Mouse (Mus musculus): Measurements from ENCODE around the gene Fgf12.

Fgf12 gene

DNA sequence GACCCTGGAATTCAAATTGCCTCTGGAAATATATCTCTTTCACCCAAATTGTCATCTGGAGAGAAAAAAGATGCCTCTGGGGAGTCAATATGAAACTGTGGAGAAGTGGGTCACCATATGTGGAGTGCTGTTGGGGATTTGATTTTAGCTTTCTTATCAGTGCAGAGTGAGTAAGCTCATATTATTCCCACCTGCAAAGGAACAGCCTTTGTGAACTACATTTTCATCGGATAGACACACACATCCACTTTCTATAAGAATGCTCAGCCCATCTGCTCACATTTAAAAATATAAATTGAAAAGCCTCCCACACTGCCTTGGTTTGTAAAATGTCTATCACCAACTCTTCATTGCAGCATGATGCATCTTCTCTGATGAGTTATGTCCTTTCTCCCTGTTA, 149.7 kb downstream of the Fgf12 start:
- no peak for DNase-seq

DNA sequence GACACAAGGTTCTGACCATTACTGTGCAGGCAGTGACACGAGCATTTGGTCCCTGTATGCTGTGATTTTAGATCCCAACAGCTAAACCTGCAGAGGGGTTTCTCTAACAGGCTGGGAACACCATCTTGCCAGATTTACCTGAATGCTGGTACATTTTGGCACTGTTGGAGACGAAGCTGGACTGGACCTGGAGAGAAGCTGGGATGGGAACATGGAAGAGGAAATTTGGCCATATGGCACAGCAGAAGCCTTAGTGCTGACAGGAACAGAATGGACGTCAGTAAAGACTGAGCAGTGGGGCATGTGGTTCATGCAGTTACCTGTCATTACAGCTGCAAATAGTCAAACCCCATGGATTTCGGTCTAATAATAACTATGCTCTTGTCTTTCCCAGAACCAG, 151.1 kb downstream of the Fgf12 start:
- DNase-seq, result no peak

DNA sequence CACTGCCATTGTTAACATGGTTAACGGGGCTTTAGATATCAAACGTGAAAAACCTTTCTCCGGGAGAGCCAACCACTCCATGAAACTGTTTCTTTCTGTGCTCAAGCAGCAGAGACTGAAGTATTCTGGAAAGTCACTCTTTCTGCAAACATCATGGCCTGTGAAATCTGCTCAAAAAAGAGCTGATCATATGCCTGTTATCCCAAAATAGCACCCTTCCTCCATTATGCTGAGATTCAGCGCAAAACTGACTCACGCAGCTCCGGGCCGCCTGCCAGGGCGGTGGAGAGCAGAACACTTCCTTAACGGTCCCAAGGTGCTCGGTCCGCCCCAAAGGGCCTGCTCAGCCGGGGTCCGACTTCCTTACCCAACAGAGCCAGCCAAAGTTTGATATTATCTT, 156.8 kb downstream of the Fgf12 start:
- DNase-seq, result no peak

DNA sequence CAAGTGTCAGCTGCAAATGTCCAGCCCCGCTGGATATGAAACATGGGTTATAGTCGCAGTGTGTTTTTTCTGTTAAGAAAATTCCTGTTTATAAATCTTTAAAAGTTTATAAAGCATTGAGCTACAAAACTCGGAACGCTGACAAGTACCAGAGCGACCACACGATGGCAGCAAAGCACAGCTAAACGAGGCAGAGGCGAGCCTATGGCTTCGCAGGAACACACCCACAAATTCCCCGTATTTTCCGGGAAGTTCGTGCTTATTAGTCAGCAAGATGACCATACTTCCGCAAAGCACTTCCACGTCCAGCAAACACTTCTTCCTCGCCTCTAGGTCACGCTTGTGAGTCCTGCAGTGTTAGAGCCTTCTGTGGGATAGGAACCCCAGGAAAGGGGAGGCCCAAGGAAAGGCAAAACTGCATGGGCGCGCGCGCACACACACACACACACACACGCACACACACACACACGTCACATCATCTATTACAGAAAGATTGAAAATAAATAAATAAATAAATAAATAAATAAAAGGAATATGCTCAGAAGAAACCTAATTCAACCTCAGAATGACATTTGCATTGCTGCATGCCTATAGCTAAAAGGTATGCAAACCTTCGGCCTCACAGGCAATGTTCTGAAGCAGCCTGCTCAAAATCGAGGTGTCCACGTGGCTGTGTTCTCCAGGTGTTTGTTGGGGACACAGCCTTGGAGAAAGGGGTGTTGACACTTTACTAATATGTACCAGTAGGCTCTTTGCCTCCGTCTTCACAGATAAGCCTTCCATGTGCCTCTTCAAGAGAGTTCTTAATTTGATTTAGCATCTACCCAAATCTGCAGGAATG, 159.6 kb downstream of the Fgf12 start:
- DNase-seq, result peak; percentile 57 to 68

DNA sequence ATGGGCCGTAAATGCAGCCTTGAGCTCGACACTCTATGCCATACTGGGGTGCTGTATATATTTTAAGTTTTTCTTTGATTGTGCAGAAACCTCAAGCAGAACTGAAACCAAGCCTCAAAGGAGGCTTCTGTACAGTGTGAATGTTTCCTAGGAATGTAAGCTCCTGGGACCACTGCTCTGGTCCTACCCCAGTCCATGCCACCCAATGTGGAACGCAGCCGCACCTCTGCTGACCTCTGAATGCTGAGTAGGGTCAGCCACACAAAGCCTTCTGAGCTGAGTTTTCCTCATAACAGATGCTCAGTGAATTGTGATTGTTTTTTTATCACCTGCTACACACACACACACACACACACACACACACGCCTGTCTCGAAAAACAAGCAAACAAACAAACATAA, 160.4 kb downstream of the Fgf12 start:
- no peak for DNase-seq

DNA sequence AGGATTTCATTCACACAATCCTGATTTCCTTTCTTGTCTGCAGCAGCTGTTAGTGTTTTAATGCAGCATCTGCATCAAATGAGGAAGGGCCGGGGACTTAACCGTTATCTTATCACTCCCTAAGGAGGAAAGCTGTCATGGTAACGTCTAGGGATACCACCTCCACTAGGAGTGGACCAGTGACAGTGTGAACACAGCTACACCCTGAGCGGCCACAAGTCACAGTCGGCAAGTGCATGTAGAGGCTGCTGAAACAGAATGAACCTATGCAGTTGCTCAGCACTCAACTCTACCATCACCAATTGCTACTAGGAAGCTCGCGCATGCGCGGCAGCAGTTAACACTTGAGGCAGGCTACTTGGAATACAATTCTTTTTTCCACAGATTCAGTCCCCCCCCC, 161.3 kb downstream of the Fgf12 start:
- DNase-seq, result no peak

DNA sequence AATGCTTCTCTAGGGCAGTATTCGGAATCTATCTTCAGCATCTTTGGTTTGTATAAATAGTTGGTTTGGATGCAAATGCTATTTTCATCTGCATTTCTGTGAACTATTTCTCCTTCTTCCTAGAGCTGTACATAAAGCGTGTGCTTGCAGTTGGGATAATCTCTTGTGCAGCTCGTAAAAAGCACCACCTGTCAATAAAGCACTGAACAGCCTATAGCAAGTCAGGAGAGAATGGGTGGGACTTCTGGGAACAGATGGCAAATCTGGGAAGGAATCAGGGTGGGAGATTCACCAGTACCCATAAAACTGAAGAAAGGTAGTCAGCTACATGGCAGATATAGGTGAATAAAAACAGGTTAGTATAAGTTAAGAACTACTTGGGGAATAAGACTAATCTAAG, 180.7 kb downstream of the Fgf12 start:
- DNase-seq, result no peak

DNA sequence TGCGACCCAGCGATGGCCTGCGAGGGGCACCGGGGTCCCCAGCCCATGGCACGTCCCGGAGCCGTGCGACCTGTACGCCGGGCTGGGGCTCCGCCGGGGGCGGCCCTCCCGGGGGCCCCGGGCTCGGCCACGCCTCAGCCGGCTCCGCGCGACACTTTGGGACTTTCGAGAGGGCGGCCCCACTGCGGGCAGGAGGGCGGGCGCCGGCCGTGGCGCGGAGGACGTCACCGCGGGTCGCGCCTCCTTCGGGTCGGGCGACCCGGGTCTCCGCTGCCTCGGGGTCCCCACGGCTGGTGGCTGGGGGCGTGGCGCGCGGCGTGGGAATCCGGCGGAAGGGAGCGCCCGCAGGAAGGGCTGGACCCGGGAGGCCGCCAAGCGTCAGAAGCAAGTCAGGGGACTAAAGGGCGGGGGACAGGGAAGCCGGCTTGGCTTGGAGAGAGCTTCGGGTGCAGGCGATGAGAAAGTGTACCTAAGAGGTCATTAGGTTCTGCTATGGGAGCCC, 188.1 kb downstream of the Fgf12 start:
- peak in 1 of 2 experiments; percentile 20 for DNase-seq

DNA sequence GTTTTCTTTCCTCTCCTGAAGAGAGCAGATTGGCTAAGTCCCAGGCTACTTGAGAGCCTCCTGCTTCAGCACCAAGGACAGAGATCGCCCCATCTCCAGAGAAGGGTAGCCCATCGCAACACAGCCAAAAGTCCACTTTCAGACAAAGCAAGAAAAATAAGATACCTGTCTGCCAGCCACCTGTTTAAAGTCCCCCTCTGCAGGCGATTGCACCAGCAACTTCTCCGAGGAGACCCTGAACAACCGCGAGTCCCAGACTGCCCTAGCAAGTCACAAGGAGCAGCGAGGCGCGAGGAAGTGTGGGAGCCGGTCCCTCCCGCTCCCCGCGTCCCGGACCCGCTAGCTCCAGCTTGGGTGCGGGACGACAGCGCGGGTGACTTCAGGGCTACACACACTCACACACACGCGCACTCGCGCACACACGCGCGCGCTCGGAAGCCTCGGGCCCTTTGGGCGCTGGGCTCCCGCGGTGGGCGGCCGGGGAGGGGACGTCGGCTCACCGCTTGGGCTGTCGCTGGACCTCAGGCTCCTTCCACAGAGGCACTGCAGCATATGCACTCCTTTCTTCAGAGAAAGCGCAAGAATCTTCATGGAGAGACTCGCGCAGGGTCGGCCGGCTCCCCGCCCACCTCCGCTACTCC, 188.7 kb downstream of the Fgf12 start:
- DNase-seq, result peak; percentile 24 to 36

DNA sequence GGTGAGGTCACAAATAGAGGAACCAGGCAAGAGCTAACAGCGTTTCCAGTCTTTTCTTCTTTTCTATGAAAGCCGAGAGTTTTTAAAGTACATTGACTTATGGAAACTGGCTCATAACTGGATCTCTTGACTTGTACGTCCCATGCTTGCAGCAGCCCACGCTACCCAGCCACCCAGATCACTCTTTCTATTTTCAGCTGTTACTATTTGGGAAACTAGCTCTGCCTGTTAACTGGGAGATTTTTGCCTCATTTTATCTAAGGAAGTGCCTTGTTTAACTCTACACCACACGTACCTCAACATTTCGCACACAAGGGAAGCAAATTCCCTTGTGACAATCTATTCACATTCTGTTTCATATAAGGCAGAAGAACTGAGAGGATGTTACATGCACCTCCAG, 190.0 kb downstream of the Fgf12 start:
- no peak for DNase-seq

DNA sequence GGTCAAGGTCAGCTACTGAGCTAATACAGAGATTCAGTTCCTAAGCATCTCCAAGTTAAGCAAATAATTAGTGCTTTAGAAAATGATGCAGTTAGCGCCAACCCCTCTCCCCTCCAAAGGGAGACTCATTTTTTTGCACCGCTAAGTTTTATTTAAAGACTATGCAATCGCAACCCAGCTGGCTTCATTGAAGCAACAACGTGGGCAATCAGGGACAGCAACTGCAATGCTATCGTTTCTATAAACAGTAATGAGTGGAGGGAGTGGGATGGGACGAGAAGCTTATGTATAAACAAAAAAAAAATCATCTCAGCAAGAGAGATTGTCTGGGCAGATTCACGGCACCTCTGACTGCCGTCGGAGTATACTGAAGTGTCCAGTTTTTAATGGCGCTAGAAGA, 197.6 kb downstream of the Fgf12 start:
- no peak for DNase-seq

DNA sequence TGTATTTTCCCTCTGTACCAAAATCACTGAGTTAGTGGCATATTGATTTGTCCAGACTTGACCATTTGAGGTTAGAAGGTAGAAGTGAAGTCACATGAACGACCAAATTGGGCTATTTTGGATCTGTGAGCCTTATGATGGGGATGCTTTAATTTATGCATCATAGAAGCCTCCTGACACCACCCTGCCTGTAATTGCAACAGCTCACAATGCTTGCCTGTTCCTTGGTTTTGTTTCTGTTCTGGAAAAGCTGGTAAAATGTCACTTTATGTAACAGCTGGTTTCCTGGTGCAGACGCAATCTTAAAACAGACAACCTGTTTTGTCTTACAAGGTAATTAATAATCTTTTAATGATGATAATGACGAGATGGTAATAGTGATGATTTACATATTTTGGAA, 213.4 kb downstream of the Fgf12 start:
- DNase-seq, result no peak

DNA sequence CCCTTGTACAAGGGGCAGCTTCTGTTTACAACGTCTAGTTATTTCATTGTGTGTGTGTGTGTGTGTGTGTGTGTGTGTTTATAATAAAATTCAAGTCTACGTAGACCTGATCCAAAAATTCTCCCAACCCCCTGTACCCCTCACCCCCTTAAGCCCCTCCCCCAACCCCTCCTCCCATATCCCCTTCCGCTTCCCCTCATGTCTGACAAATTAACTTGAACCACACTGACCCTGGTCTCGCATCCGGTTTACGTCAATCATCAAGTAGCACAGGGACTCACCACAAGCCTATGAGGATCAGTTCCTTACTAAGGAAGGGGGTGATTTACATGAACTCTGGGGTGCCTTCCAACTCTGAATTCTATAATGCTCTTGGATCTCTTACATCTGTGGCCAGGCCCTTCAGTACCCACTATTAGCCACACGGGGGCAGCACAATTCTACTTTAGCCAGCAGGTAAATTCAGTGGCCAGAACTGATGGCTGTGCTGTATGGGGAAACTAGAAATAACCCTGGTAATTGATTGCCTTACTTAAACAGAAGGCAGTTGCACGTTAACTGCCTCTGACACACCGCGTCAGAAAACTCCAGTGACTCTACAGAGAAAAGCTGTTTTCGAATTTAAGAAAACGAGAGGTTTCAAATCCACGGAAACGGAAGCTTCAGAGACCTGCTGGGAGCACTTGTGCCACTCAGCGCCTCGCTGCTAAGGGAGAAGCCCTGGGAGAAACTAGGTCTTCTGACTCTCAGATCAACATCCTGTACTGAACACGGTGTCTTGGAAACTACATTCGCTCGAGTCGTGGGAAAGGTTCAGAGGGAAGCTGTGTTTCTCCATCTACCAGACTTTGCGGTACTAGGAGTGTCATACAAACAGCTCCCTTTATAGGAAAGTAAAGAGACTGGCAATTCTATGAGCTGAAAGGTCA, 235.0 kb downstream of the Fgf12 start:
- DNase-seq, result peak; percentile 49 to 65

DNA sequence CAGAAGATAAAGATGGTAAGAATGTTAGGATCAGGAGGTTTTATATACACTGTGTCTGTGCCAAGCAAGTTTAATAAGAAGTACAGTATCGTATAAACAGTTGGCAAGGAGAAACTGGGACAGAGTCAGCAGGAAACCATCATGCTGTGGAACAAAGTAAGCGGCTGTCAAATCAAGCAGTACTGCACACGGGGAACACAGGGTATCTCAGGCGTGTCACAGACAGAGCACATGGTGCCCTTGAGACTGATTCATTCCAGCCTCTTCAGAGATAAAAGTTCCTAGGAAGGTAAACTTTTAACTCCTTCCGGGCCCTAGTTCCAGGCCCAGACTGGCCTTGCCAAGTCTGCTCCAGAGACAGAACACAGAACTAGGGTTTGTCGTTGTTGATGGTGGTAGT, 240.4 kb downstream of the Fgf12 start:
- DNase-seq, result no peak

DNA sequence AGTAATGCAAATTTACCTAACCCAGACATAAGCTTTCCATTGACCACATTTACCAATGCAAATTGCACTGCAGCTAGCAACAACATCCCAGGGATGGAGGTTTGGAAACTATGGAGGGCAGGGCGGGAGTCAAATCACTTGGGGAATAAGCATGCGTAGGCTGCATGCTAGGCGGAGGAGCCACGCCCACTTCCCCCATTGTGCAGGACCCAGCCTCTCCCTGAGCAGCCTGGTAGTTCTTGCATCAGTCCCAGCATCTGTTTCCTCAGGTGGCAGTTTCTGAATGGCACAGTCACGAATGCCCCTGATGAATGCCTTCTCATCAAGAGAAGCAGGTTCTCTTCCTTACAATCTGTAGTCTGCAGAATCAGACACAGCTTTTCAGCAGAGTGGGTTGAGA, 241.5 kb downstream of the Fgf12 start:
- no peak for DNase-seq

DNA sequence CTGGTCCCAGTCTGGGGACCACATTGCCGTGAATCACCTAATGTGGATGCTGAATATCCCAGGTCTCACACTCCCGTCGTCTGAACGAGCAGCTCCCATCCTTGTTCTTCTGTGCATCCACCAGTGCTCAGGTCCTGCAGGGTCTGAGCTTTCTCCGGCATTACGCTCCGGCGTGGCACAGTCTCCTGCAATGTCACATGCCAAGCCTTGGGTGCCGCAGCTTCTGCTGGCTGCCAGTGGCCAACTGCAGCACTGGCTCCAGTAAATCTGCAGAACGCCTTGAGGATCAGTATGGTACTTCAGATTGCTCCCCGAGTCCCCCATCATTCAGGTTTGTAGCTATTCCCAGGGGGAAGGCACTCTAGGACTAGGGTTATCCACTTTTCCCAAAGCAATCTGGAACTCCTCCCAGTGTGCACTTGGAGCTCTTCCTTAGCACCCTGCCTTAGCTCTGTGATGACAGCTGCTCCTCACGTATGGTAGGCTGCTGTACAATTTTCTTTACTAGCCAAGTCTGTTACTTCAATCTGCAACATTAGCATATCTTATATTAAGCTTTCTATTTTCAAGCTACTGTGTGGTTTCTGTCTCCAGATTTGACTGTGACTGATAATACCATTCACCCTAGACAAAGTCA, 254.8 kb downstream of the Fgf12 start:
- no peak for DNase-seq

DNA sequence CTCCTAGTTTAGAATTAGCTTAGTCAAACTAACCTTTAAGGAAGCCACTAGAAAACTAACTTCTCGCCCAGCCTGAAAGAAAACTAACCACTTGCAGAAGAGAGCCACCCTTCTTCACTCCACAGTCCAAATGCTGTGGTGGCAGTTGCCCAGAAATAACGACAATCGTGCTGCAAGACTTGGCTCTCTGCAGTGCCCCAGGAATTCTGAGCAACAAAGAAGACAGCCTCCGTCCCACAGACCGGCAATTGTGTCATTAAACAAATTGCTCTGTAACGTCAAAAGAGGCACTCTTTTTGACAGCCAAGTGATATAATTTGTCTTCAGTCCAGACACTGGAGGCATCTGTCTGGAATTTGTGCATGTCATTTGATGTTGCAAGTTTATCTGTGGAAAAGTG, 261.2 kb downstream of the Fgf12 start:
- peak; percentile 5 to 37 for DNase-seq

DNA sequence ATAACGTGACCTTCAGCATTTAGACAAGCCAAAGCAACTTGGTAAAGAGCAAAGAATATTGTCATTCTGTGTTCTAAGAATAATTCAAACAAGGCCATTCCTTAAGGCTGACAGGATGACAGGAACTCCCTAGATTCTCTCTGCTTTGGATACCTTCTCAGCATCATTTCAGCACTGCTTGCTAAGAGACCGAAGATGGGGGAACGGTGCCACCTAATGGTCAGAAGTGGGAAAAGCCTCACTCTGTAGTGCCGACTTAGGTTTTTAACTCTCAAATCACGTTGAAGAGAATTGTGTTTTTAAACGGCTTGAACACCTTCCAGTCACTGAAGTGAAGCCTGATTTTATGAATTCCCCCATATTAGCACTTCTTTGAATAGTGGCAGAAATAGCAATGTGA, 262.4 kb downstream of the Fgf12 start:
- DNase-seq, result peak; percentile 23 to 62

DNA sequence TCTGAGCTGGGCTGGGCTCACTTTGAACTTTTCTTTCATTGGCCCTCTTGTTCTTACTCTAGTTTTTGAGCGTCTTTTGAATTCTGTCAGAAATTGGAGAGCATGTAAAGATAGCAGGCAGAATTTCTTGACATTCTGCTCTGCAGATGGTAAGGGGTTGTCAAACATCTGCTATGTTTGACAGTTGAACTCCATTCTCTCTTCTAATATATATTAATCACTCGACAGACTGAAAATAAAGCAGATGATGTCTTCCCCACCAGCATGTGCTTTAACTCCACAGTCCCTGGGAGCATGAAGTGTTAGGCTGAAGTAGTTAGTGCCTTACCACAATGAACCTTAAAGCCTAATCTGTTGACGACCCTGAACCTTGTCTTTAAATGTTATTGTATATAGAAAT, 267.9 kb downstream of the Fgf12 start:
- no peak for DNase-seq

DNA sequence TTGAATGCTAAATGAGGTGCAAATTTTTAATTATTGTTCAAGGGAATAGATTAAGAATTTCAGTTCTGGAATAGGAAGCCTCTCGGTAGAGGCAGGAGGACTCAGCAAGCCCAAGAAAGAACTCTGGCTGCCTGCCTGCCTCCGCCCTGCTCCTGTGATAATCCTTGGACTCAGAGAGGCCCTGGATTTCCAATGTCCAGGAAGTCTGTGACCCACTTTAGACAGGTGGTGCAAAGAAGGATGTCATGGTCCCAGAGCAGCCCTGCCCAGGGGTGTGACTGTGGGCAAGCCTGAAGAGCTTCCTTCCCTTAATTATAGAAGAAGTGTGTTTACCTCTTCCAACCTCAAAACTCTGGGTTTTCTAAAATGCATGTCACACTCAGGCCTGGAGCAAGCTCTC, 273.8 kb downstream of the Fgf12 start:
- no peak for DNase-seq

DNA sequence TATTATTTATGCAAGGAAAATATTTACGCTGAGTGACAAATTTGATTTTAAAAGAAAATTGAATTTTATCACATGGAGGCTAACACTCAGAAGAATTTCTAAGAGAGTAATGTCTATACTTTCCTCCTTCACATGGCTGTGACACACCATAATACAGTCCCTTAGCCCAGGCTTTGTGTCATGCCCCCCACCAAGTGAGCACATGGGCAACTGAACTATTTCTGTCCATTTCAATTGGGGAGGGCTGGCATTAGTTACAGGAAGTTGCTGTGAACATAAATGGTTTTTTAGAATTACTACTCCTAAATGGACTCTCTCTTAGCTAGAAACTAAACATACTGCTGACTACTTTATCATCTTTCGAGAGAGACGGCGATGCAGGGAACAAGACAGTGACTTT, 276.2 kb downstream of the Fgf12 start:
- DNase-seq, result no peak

DNA sequence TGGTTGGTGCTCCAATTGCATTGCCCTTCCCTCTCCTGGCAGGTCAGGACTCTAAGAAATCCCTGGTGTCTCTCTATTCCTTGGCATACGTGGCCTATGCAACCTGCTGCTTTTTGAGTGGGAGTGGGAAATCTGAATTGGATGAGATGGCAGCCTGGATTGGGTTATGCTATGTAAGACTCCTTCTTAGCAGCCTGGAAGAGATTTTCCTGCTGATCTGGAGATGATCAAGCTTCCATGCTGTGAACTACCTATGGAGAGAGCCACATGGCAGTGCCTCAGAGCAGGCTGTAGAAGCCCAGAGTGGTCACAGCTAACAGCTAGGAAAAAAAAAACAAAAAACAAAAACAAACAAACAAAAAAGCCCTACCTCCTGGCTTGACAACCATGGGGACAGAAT, 277.3 kb downstream of the Fgf12 start:
- DNase-seq, result no peak

DNA sequence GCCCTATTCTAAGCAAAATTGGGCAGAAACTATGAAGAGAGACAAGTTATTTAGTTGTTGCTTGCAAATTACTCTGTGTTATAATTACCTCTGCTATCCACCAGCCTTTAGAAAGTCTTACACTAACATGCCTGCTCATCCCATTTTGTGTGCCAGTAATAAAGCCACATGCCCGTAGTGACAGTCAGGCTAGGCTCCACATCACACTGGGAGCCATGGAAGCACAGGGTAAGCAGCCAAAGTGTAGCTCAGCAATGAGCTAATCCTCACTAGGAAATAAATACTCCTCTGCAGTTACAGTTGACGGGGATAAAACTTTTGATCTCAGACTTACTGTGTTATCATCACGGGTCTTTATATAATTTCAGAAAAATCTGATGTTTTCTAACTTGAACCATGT, 298.0 kb downstream of the Fgf12 start:
- DNase-seq, result no peak

Data from lung, postnatal 4 days (tissue).